Comparison of ENCODE assay signal across 27 mouse cellular contexts in genomic region chr10:4559132-4559531, GRCm38 (mm10). TPM values are rescaled to one million over a fixed set of nuclear protein-coding genes. Genes with fewer than 3 reads are reported as not detected.
A peak's percentile ranks its signal among the peaks of the same experiment; 100 is the strongest.
DNase-seq lines count a peak whose midpoint lies in the region; ATAC-seq and TF ChIP-seq lines count a peak whose summit lies in the region.
"Had no signal": no experiment of that assay in that cellular context is flagged by ENCODE, and none has a peak within 500 bp of the region (broad histone marks: within the 10 kb centered on the region; RNA-seq: fewer than 3 reads in every experiment).

No protein-coding gene starts in this region.

- no peak overlapping the region for H3ac ChIP-seq in myocyte (ENCODE audit: control insufficient read depth, insufficient read length)

- H3K27me3 ChIP-seq in kidney, postnatal 0 days (ENCODE audit: insufficient read depth, low read length), result no peaks in the 10 kb centered on the region
- H3K27me3 ChIP-seq in myocyte (ENCODE audit: control insufficient read depth, insufficient read depth, insufficient read length), result no peaks in the 10 kb centered on the region
- H3K27me3 ChIP-seq: embryonic facial prominence, embryonic 15.5 days; forebrain, embryonic 15.5 days; heart, embryonic 13.5 days; limb, embryonic 13.5 days; liver, embryonic 12.5 days; megakaryocyte, embryonic 14.5 days; midbrain, embryonic 13.5 days had no signal

- no peak for TF ChIP-seq CTCF in kidney, postnatal 0 days (IDR thresholded peaks at IDR 0.05; ENCODE audit: low read depth)

- H3K4me1 ChIP-seq in kidney, postnatal 0 days (replicated peaks; ENCODE audit: insufficient read depth, low read length), result 0 out of 2 replicates have a peak, but pooled peaks cover under 1% of the 10 kb centered on the region
- H3K4me1 ChIP-seq: embryonic facial prominence, embryonic 15.5 days; forebrain, embryonic 15.5 days; heart, embryonic 13.5 days; limb, embryonic 13.5 days; liver, embryonic 12.5 days; megakaryocyte, embryonic 14.5 days; midbrain, embryonic 13.5 days had no signal

- peak; percentile 9 for DNase-seq in ovary, postnatal 36 days (ENCODE audit: low spot score)
- DNase-seq in ovary, postnatal 14 days (ENCODE audit: low spot score), result no peak
- peak; percentile 10 for DNase-seq in embryo, embryonic 9.5 days (ENCODE audit: extremely low spot score)
- peak; percentile 71 for DNase-seq in kidney, postnatal 0 days (ENCODE audit: low spot score)
- no peak for DNase-seq in spleen, postnatal 4 days (ENCODE audit: low spot score in 2 of 2)
- no peak for DNase-seq in left cerebral cortex, postnatal 25 days (ENCODE audit: low spot score in 2 of 2)
- DNase-seq: adrenal gland, adult 8-10 months; cerebellum, adult 18-20 months; cerebellum, postnatal 14 days; gastrocnemius, postnatal 14 days; heart, adult 18-20 months; heart, postnatal 14 days; lung, adult 18-20 months; lung, postnatal 36 days had no signal

- TF ChIP-seq POLR2A in myocyte (IDR thresholded peaks at IDR 0.05; ENCODE audit: insufficient read length, low read depth), result no peak

- no peak overlapping the region for H3K27ac ChIP-seq in kidney, postnatal 0 days
- H3K27ac ChIP-seq: embryonic facial prominence, embryonic 15.5 days; forebrain, embryonic 15.5 days; heart, embryonic 13.5 days; hindbrain, postnatal 0 days; layer of hippocampus, adult 2 months; limb, embryonic 13.5 days; liver, embryonic 12.5 days; midbrain, embryonic 13.5 days had no signal

- H3K9ac ChIP-seq in kidney, postnatal 0 days (ENCODE audit: low read depth, low read length), result no peak overlapping the region
- H3K9ac ChIP-seq: embryonic facial prominence, embryonic 15.5 days; forebrain, embryonic 15.5 days; heart, embryonic 13.5 days; limb, embryonic 13.5 days; liver, embryonic 12.5 days; midbrain, embryonic 13.5 days had no signal

- H3K4me3 ChIP-seq in kidney, postnatal 0 days (replicated peaks; ENCODE audit: low read depth, low read length), result no peak overlapping the region
- no peak overlapping the region for H3K4me3 ChIP-seq in myocyte
- H3K4me3 ChIP-seq: embryonic facial prominence, embryonic 15.5 days; forebrain, embryonic 15.5 days; heart, embryonic 13.5 days; layer of hippocampus, adult 2 months; limb, embryonic 13.5 days; liver, embryonic 12.5 days; megakaryocyte, embryonic 14.5 days; midbrain, embryonic 13.5 days had no signal

- 11% methylated on average over 4 of the region's 4 CpGs for WGBS in kidney, postnatal 0 days

- H3K79me2 ChIP-seq in myocyte (ENCODE audit: control insufficient read depth, insufficient read depth), result no peaks in the 10 kb centered on the region

- H3K4me2 ChIP-seq in kidney, postnatal 0 days (ENCODE audit: low read length), result no peak overlapping the region
- H3K4me2 ChIP-seq in myocyte (ENCODE audit: low read depth), result peak overlapping the region; percentile 10
- H3K4me2 ChIP-seq: embryonic facial prominence, embryonic 15.5 days; forebrain, embryonic 15.5 days; heart, embryonic 13.5 days; limb, embryonic 13.5 days; liver, embryonic 12.5 days; midbrain, embryonic 13.5 days had no signal

- intact Hi-C loops in left cerebral cortex, postnatal 25 days (cut with DNase I), result no loop called here

- ATAC-seq in kidney, postnatal 0 days (replicated peaks; ENCODE audit: low FRiP score, low read depth), result peak; percentile 59
- ATAC-seq in frontal cortex, adult (ENCODE audit: low TSS enrichment), result no peak
- ATAC-seq: activated CD4-positive, CD25-positive, alpha-beta regulatory T cell, adult 4 months; forebrain, embryonic 15.5 days; hindbrain, postnatal 0 days; intestine, embryonic 16.5 days; liver, embryonic 12.5 days; midbrain, embryonic 13.5 days had no signal

- no peaks in the 10 kb centered on the region for H3K9me3 ChIP-seq in kidney, postnatal 0 days (replicated peaks; ENCODE audit: low read length)
- H3K9me3 ChIP-seq: embryonic facial prominence, embryonic 15.5 days; forebrain, embryonic 15.5 days; heart, embryonic 13.5 days; limb, embryonic 13.5 days; liver, embryonic 12.5 days; megakaryocyte, embryonic 14.5 days; midbrain, embryonic 13.5 days had no signal

- no peaks in the 10 kb centered on the region for H3K36me3 ChIP-seq in kidney, postnatal 0 days (ENCODE audit: insufficient read depth, low read length)
- no peaks in the 10 kb centered on the region for H3K36me3 ChIP-seq in myocyte (ENCODE audit: control insufficient read depth, insufficient read depth)
- H3K36me3 ChIP-seq: embryonic facial prominence, embryonic 15.5 days; forebrain, embryonic 15.5 days; heart, embryonic 13.5 days; limb, embryonic 13.5 days; liver, embryonic 12.5 days; midbrain, embryonic 13.5 days had no signal

TF ChIP-seq in myocyte, 11 proteins besides CTCF, POLR2A, EP300 and RAD21:
- TF ChIP-seq TCF12 (IDR thresholded peaks at IDR 0.05; ENCODE audit: insufficient read depth, poor library complexity, severe bottlenecking), result no peak
- no peak for TF ChIP-seq MYOD1 (IDR thresholded peaks at IDR 0.05; ENCODE audit: control insufficient read depth in 1 of 3, insufficient read length in 2 of 3, low read depth in 2 of 3)
- no peak for TF ChIP-seq SRF (IDR thresholded peaks at IDR 0.05; ENCODE audit: control insufficient read depth, insufficient read length, low read depth)
- no peak for TF ChIP-seq POLR2AphosphoS2 (IDR thresholded peaks at IDR 0.05; ENCODE audit: insufficient read length, low read depth)
- TF ChIP-seq TCF3 (IDR thresholded peaks at IDR 0.05; ENCODE audit: insufficient read length, low read depth), result no peak
- TF ChIP-seq REST (IDR thresholded peaks at IDR 0.05; ENCODE audit: insufficient read depth, insufficient read length), result no peak
- no peak for TF ChIP-seq USF1 (IDR thresholded peaks at IDR 0.05; ENCODE audit: low read depth)
- TF ChIP-seq E2F4 (IDR thresholded peaks at IDR 0.05; ENCODE audit: insufficient read depth), result no peak
- no peak for TF ChIP-seq MAX (IDR thresholded peaks at IDR 0.05; ENCODE audit: low read depth)
- TF ChIP-seq MYOG (IDR thresholded peaks at IDR 0.05; ENCODE audit: control insufficient read depth in 1 of 3, insufficient read depth in 1 of 3, insufficient read length in 2 of 3, low read depth in 2 of 3), result no peak
- no peak for TF ChIP-seq CEBPB (IDR thresholded peaks at IDR 0.05; ENCODE audit: insufficient read depth, poor library complexity, severe bottlenecking)

RNA-seq across cellular contexts. Expression of gene Esr1, which starts 52.3 kb away (rescaled TPM):
- polyA plus RNA-seq in kidney, postnatal 0 days (2015; fragmentation: Nextera tagmentation; extraction: Ambion mirVana), result 3.3 and 3.7 TPM in 2 replicates
- polyA plus RNA-seq in myocyte (2012; fragmentation: generic; extraction: Trizol), result 3.6 TPM
- total RNA-seq in left cerebral cortex, postnatal 25 days (2021), result 1 to 10 TPM; 3.2 to 3.9 TPM

Comparison
In these comparisons a context has a peak if more than half of its experiments do, and no peak if none do; other contexts are left out.
1. DNase-seq: peak in ovary, postnatal 36 days (single experiment), embryo, embryonic 9.5 days (single experiment) and kidney, postnatal 0 days (single experiment); none in ovary, postnatal 14 days (single experiment), spleen, postnatal 4 days (0 of 2) and left cerebral cortex, postnatal 25 days (0 of 2).